Mouse (Mus musculus): ENCODE measurements around the gene Klk12.

DNA sequence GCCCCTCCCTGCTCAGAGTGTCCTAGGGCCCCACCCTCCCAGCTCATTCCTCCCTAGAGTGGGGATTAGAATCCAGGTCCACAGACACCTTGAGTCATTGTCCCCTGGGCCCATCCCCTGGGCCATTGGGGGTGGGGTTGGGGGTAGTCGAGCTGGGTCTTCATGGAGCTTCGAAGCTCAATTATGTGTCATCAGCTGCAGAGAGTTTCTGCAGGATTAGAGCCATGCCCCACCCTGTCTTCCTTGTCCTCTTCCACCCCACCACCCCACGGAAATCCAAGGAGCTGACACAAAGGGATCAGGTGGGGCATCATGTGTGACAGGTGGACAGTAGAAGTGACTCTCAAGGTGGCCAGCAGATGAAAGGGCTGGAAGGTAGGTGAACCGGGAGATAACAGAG is at the start of gene Klk12:
- no peak for TF ChIP-seq CTCF (IDR thresholded peaks at IDR 0.05)
- TF ChIP-seq EP300 (IDR thresholded peaks at IDR 0.05; ENCODE audit: insufficient read depth, low read depth, low read length), result no peak
